Mouse (Mus musculus) urinary bladder, postnatal 25 days (tissue): ENCODE data around the gene Nedd8.

ENCODE experiments used
- DNase-seq: peaks from one replicate; pipeline ENCODE4 v3.0.0; 2022; ENCODE audit warnings: low spot score

Gene Nedd8

GRCm38 (mm10) chr14:55614565-55615178 lies 57.3 kb downstream of the Nedd8 start:
- DNase-seq: no peak

DNA sequence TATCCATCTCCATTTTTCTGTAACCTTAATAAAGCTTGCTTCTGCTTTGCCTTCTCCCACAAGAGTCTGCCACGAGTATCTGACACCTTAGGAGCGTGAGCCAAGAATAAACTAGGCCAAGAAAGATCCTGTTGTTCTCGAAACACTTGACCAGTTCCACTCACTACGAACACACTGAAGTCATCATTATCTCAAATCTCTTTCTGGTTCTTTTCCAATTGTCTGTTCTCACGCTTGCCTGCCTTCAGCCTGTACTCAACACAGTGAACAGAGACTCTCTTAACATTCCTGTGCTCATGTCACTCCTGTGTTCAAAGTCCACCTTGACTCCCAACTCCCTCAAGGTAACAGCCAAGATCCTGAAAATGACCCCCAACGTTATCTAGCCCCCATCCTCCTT lies 58.6 kb downstream of the Nedd8 start:
- no peak for DNase-seq
